Mouse (Mus musculus) embryo, embryonic 11.5 days (tissue): ENCODE data around the gene Grpel1.
A peak's percentile ranks its signal among the peaks of the same experiment; 100 is the strongest.

Experiments used
- DNase-seq: peaks from one replicate; pipeline ENCODE4 v3.0.0-alpha.2; 2012; ENCODE audit warnings: low read depth, low spot score

Gene Grpel1

GRCm38 (mm10) chr5:36464709-36465661 lies at the start of gene Grpel1:
Grpel1 (plus strand) TSS chr5:36464998.
- peak; percentile 100 for DNase-seq

DNA sequence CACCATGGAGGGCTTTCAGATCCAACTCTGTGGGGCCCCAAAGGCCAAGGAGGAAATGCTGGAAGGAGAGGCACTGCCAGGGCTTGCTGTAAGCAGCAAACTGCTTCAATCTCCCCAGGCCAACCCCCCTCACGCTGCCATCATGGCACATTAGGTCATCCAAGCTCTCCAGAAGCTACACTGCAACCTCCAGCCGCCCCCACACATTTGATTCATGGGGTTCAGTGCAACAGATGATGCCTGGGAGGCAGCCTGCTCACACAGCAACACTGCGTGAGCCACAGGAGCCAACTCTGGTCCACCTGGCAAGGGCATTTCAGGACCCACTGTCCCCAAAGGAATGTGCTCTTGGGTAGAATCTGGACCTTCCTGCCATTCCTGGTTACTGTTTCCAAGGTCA lies 44.9 kb upstream of the Grpel1 start:
- no peak for DNase-seq

DNA sequence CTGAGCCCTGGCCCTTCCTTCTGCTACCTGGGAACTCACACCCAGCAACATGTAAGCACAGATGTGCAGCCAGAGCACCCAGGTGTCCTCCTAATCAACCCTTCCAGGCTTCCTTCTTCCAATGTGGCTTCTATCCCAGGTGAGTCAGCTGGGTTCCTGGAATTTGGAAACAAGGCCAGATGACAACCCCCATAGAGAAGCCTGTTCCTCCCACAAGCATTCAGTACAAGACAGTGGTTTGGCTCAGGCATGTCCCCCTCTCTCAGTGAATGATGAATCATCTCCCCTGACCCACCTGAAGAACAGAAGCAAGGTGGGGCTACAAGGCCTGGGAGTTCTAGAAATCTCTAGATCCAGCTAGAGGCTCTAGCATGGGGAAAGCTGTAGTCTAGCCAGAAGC lies 42.1 kb upstream of the Grpel1 start:
- DNase-seq, result no peak

DNA sequence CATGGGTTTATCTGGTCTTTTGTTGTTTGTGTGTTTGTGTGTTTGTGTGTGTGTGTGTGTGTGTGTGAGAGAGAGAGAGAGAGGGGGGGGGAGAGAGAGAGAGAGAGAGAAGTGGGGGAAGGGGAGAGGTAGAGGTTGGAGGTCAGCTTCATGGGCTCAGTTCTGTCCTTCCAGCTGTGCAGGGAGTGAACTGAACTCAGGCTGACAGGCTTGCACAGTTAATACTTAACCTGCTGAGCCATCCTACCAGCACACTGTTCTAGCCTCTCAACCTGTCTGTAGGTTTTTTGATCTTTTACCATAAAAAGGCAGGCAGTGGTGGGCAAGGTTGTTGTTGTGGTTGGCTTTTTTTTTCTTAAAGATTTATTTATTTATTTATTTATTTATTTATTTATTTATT lies 40.1 kb upstream of the Grpel1 start:
- no peak for DNase-seq

DNA sequence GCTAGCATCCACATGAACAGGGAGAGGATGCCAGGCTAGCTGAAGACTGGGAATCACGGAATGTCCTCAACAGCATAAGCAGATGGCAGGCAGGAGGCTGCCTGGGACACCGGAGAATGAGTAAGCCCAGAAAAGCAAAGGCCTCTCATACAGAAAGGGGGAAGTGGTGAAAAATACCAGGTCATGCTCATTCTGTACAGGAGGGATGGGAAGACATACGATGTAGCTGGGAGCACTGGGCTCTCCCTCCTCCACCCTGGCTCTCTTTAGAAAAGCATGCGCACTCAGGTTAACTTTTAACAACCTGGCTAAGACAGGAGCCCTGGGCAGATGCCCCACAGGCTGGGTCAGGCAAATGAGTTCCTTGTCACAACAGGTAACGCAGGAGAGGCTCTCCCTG lies 38.4 kb upstream of the Grpel1 start:
- no peak for DNase-seq

DNA sequence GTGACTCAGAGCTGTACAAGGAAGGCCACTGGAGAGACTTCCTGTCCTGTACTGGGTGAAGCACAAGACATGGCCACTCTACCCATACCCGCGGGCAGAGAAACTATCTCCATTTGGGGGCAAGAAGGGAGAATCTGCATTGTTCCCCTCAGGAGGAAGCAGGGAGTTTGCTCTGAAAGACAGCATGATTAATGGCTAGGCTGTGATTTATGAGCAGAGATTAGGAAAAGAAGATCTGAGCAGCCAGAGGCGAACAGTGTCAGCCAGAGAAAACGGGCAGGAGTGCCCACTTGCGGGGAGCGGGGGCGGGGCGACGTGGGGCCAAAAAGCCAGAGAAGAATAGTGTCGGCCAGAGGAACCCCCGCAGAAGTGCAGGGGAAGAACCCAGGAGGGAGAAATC lies 37.0 kb upstream of the Grpel1 start:
- DNase-seq, result peak; percentile 17

- DNase-seq, result no peak
Observed at GRCm38 (mm10) chr5:36429551-36429950, 35.2 kb upstream of the Grpel1 start.

GRCm38 (mm10) chr5:36431711-36432110 lies 33.1 kb upstream of the Grpel1 start:
- no peak for DNase-seq

- DNase-seq, result no peak
Observed at GRCm38 (mm10) chr5:36434398-36434967, 30.3 kb upstream of the Grpel1 start.

DNA sequence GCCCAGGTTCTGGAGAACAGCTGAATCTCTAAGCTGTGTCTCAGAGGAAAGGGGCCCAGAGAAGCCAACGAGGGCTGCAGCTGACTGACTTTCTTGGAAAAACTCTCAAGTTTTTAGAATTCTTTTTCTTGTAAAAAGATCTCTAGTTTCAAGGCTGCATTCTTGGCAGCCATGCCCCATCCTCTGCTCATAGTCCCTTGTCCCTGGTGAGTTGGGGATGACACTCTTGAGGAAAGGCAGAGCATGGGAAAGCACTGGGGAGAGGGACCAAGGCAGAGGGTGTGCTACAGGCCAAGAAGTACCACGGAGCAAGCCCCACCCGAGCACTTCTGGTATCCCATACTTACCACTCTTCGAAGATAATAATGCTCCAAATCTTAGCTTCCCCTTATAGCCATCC lies 27.9 kb upstream of the Grpel1 start:
- no peak for DNase-seq

DNA sequence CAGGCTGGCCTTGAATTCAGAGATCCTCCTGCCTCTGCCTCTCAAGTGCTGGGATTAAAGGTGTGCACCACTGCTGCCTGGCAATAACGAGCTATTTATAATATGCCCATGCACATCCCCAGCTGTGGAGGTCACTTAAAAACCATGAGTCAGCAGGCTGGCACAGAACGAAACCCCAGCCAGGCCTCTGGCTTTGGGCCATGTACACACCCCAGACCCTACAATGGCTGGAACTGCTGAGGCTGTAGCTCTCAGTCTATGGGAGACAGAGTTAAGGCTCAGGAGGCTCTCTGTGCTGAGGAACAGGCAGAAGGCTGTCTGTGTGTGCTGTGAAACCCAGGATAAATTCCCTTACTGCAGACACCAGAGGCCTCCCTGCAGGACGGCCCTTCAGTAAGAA lies 24.1 kb upstream of the Grpel1 start:
- DNase-seq, result no peak

- no peak for DNase-seq
Observed at GRCm38 (mm10) chr5:36444611-36445010, 20.2 kb upstream of the Grpel1 start.

- no peak for DNase-seq
Observed at GRCm38 (mm10) chr5:36445028-36445427, 19.8 kb upstream of the Grpel1 start.

- no peak for DNase-seq
Observed at GRCm38 (mm10) chr5:36446166-36446890, 18.5 kb upstream of the Grpel1 start.

DNA sequence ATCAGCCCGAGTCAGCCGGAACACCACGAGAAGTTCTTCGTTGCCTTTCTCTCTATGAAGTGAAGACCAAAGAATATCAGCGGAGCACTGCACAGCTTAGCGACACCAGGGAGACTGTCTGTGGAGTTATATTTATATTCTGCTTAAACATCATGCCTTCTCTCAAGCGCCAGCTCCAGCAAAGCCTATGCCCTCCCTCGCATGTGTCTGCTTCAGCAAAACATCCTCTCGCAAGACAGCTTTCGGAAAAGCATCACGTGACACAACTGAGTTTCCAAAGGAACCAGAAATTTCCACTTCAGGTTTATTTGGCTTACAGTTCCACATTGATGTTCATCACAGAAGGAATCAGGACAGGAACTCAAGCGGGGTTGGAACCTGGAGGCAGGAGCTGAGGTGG lies 16.9 kb upstream of the Grpel1 start:
- DNase-seq, result no peak

GRCm38 (mm10) chr5:36449710-36450358 lies 15.0 kb upstream of the Grpel1 start:
- no peak for DNase-seq

- no peak for DNase-seq
Observed at GRCm38 (mm10) chr5:36451119-36451518, 13.7 kb upstream of the Grpel1 start.

DNA sequence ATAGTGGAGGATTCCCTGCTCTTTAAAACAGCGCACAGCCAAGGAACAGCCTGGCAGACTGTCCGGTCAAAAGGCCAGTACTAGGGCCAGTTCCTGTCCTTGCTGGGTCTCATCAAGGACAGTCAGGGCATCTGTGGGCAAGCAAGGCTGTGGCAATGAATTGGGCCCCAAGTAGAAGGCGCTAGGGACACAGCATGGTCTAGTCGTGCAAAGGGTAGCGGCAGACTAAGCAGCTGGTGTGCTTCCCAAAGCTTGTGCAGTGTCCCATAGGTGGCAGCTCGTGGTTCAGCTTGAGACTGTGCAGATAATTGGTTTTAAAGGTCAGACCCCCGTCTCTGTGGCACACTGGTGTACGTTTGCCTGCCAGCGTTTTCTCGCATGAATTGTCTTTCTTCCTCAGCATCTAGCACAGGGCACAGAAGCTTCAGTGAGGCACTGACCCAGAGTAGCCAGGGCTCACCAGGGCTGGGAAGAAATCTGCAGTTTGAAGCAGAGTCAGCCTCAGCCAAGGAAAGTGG lies 12.9 kb upstream of the Grpel1 start:
- DNase-seq, result no peak

GRCm38 (mm10) chr5:36452821-36453220 lies 12.0 kb upstream of the Grpel1 start:
- DNase-seq, result no peak

- DNase-seq, result no peak
Observed at GRCm38 (mm10) chr5:36457706-36458105, 7.1 kb upstream of the Grpel1 start.

DNA sequence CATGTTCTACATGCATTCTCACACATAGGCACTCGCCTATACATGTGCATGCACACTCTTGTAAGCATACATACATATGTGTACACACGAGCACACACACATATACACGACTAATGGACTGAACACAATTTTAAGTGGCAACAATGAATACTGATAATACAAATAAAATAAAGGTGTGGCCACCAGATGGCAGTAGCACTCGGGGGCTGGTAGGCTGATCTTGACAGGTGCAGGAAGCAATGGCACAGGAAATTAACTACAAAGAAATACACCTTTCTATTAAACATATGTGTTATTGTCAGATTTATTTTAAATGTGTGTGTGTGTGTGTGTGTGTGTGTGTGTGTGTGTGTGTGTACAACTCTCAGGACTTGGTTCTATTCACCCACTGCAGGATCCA lies 5.9 kb upstream of the Grpel1 start:
- no peak for DNase-seq

DNA sequence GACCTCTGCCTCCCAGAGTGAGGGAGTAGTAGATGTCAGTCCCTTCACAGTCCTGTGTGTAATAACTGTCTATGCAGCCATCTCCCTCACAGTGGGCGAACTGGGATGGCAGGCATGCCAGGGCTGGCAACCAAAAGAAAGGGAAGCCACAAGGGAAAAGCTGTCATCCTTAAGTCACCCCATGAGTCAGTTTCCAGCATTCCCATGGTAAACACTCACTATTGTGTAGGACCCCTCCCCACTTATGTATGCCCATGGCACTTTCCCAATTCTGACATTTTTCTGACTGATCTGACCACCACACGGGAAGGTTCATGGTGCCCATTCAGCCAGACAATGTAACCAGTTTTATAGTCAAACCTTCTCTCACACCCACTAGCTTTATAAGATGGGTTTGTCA lies 4.1 kb upstream of the Grpel1 start:
- no peak for DNase-seq
